Mouse (Mus musculus) c-Kit-positive CD71-negative TER-119-negative erythroid progenitor cells, embryonic 14.5 days (primary cell): ENCODE results near the gene Sox5.

Source experiments
- DNase-seq: peaks from one replicate; pipeline ENCODE4 v3.0.0-alpha.2; 2013; ENCODE audit warnings: low read depth

Gene Sox5

DNA sequence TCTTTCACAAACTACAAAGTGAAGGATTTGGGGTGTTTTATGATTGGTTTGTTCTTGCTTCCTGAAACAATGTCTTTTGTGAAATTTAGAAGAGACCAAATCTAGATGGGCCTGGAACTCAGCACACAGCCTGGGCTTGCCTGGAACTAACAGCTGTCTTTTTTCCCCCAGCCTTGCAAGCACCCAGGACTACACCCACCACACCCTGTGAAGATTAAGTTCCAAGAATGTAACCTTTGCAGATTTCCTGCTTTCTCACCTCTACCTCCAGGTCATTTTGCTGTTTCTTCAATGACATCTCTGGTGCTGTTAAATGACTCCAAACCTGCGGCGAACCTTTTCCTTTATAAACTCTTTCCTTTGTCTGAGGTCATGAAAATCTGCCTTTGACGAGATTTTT, 455.0 kb downstream of the Sox5 start:
- no peak for DNase-seq

GRCm38 (mm10) chr6:144323372-144323771, 458.4 kb downstream of the Sox5 start:
- DNase-seq = no peak

GRCm38 (mm10) chr6:144322297-144323047, 459.3 kb downstream of the Sox5 start:
- no peak for DNase-seq

GRCm38 (mm10) chr6:144320327-144320726, 461.4 kb downstream of the Sox5 start:
- no peak for DNase-seq

DNA sequence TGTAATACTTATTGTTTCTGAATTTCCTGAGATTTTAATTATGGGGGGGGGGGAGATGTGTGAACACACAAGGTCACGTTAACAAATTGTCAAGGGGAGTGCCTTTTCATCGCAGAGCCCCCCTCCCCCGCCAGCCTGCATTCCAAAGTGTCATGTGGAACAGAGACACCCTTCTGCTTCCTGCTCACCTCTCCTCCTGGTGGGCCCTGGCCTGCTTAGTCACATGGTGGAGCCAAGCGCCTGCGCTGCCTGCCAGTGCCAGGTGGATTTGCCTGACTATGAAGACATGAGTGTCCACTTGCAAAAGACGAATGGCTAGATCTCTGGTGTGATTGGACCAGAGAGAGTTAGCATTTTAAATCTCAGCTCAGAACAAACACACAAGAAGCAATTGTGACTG, 462.1 kb downstream of the Sox5 start:
- DNase-seq = no peak

GRCm38 (mm10) chr6:144312781-144313754, 468.7 kb downstream of the Sox5 start:
- no peak for DNase-seq

DNA sequence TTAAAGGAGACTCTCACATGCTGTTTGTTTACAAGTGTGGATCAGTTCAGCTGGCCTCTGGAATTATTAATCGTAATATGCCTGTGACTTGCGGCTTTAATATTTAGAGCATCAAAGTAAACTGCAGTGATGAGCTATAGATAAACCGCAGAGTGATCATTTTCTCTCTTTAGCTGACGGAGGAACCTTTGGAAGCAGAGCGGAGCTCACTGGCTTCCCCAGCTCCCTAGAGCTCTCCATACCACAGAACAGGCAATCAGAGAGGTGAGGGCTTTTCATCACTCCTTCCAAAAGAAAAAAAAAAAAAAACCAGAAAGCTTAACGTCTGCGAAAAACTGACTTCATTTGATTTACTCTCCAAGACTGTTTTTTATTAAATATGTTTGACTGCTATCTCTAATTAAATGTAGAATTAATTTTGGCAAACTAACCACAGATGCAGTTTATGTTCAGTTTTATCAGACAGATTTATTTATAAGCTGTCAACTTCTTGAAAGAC, 469.4 kb downstream of the Sox5 start:
- DNase-seq = no peak

DNA sequence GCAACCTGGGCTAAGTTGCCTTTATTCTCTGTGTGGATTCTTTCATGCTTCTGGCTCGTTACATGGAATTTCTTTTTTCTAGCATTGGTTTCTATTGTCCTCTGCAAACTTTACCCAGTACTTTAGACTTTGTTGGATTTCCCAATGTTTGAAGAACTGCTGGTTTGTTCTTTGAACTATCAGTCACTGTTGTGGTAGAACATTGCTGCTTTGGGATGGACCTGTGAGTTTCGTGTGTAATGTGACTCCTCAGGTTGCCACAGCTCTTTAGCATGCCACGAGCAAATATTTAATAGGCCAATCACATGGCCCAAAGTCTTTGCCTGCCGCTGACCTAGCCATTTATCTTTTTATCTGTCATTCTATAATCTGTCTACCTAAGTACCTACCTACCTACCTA, 470.0 kb downstream of the Sox5 start:
- no peak for DNase-seq

DNA sequence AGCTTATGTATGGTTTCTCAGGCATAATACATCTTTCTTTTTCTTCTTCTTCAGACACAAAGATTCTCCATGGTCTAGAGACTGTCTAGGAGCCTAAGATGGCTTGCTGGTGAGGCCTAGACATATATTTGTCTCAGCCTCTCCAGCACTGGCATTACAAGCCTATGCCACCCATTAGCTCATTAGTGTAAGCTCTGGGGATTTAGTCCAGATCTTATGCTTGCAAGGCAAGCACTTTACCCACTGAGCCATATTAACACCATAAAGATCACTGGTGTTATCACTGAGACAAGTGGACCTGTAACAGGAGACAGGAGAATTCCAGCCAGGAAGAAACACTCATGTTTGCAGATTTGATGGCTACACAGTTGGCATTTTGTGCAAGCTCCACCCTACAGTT, 472.6 kb downstream of the Sox5 start:
- DNase-seq = no peak

DNA sequence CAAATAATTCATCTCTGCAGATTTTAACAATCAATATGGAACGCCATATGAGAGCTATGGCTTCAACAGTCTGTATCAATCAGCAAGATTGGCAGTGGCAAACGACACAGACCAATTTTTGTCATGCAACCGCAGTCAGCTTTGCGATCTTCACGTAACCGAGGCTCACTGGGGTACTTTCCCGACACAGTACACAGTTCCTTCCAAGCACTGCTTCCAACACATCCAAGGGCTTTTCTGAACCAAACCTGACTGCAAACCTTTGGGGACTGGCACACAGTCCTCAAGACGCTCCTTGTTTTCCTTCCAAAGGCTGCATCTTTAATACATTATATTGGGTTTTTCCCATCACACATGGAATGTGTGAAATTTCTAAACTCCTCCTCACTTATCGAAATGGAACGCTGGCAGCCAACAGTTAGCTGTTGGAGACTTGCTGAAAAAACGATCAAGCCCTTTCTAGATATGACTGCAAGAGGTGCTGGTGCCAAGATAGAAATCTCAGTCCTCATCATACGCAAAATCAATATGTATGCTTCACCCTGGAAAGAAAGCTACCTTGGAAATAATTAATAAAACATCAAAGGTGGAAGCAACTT, 474.1 kb downstream of the Sox5 start:
- no peak for DNase-seq

DNA sequence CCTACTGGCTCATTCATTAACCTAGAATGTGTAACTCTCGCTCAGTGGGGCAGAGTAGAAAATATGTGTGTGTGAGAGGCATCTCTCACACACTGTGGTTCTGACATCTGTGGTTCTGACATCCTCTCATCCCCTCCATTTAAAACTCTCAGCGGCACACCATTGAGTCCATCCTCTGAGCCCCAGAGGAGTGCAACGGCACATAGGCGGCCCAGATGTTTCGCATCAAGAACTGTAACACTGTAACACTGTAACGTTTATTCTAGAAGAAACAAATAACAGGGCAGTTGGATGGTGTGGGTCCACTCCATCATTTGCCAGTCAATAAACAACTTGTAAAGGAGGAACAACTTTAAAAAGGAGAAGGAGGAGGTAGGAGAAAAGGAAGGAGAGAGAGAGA, 479.0 kb downstream of the Sox5 start:
- no peak for DNase-seq

DNA sequence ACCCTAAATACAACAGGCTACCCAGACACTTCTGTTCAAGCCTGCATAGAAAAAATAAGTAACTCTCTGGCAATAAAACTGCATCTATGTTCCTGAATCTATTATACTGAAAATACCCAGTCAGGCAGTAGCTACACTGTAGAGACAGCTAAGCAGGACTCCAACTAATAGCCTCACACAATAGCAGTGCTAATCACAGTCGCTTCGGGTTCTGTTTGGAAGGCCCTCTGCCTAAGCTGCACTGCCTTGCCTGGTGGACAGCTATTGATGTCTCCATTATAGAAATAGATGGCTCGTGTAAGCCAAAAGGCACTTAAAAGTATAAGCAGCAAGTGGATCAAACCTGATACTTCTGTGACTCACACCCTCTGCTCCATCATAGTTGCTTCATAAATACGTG, 480.7 kb downstream of the Sox5 start:
- DNase-seq = no peak

GRCm38 (mm10) chr6:144299503-144299858, 482.3 kb downstream of the Sox5 start:
- no peak for DNase-seq

DNA sequence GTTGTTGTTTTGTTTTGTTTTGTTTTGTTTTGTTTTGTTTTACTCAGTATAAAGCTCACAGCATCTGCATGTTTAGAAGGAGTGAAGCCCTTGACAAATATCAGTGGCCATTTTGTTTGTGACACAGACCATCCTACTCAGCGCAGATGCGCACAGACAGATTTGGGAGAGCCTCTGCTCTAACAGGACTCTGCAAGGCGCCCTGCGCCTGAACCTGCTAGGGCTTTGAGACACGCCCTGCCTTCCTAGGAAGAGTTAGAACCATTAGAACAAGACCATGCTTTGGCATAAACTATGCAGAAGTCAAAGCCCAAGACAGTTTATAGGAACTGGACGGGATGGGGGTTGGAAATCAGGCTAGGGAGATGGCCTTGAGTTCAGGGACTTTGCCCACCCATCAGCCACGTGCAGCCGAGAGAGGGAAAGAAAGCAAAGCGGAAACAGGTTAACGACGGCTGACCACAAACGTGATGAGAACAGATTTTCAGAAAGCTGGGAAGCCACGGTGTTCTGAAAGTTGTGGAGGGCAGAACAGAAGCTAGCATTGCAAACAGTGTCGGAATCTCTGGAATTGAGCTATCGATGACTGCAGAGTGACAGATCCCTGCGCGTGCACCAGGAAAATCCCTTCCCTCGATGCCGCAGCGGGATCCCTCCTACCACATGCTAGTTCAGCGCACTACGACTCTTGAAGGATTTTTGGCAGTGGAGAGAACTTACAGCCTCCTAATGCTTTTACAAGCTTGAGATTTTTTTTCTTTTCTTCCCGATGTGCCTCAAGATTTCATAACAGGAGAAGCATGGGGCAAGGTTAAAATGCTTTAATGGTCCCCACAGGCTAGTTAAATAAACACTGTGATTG, 482.9 kb downstream of the Sox5 start:
- DNase-seq = no peak

DNA sequence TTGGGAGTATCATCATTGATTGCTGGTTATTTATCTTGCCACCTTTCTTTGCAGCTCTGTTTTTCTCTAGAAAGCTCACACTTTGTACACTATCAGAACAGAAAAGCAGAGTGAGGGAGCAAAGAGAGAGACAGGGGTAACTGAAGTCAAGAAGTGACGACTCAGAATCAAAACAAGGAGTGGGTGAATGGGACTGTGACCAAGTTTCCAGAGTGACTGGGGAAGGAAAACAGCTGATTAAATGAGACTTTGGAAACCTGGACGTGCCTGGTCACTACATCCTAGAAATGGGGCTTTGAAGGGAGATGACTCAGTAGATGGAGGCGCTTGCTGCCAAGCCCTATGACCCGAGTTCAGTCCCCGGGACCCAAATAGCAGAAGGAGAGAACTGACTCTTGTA, 483.9 kb downstream of the Sox5 start:
- DNase-seq = no peak

- no peak for DNase-seq
Measured at GRCm38 (mm10) chr6:144297131-144297530, 484.6 kb downstream of the Sox5 start.

DNA sequence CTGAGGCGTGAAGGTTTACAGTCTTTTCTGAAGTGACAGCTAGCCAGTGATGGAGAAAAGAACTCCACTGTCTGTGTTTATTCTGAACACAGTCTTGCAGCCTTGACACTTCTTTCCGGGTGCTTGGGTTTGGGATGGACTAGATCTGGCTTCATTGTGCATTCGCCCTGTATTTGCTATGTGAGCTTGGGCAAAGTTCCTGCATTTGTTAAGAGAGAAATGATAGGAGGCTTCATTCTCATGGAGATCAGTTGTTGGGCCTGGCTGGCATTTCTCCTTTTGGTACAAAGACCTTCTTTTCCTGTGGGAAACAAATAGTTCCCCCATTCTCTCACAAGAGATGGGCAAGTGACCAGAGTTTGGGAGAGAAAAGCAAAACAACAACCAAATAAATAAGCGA, 490.3 kb downstream of the Sox5 start:
- no peak for DNase-seq

DNA sequence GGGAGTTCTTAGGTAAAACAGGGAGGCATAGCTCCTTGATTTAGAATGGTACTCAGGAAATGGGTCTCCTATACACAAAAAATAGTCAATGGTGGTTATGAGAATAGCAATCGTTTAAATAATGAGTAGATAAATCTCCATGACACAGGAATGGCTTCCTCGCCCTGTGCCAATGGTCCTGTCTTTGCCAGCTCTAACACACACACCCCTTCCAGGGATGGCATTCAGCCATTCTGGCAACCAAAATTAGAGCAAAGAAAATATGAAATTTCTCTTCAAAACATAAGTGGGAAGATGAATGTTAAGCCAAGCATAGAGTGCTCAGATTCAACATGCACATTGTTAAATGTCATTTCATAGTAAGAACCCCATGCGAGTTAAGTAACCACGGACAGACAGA, 495.7 kb downstream of the Sox5 start:
- DNase-seq = no peak

- DNase-seq = no peak
Measured at GRCm38 (mm10) chr6:144283191-144283590, 498.6 kb downstream of the Sox5 start.

DNA sequence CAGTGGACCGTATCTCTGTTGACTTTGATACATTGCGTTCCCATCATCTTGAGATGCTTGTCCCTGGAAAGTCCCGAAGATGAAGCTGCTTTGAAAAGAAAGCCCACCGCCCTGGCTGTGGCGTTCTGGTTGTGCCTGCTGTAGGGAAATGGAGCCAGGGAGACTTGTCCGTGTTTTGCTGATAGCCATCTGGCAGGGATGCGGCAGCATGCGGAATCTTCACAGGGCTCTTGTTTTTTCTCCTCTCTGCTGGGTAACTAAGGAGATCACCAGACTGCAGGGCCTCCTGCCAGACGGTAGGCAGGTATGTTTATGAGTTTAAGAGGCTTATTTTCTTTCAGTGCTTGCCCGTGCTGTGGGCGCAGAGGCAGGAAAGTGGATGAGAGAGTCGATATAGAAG, 499.0 kb downstream of the Sox5 start:
- no peak for DNase-seq

DNA sequence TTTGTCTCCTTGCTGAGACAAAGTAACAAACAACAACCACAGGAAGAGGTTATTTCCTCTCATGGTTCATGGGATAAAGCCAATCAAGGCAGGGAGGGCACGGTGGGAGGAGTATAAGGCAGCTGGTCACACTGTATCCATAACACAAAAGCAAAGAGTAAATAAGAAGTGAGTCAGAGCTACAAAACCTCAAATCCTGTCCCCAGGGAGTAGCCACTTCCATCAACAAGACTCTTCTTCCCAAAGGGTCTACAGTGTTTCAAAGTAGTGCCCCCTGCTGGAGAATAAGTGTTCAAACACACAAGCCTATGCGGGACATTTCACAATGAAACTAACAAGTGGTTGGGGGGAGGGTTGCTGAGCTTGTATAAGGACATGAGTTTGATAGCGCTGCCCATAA, 500.1 kb downstream of the Sox5 start:
- no peak for DNase-seq
